Mouse (Mus musculus): ENCODE measurements around the gene Hpcal4.

Hpcal4 gene

GRCm38 (mm10) chr4:123202094-123202420 lies 19.0 kb downstream of the Hpcal4 start:
- DNase-seq, result no peak

- no peak for DNase-seq
Measured at GRCm38 (mm10) chr4:123207337-123207736, 24.3 kb downstream of the Hpcal4 start.

GRCm38 (mm10) chr4:123210996-123211395 lies 28.0 kb downstream of the Hpcal4 start:
- DNase-seq, result no peak

GRCm38 (mm10) chr4:123211453-123211852 lies 28.4 kb downstream of the Hpcal4 start:
- DNase-seq, result no peak

GRCm38 (mm10) chr4:123212330-123212729 lies 29.3 kb downstream of the Hpcal4 start:
- no peak for DNase-seq

- DNase-seq, result no peak
Measured at GRCm38 (mm10) chr4:123213975-123214374, 30.9 kb downstream of the Hpcal4 start.

GRCm38 (mm10) chr4:123215367-123215766 lies 32.3 kb downstream of the Hpcal4 start:
- DNase-seq, result no peak

GRCm38 (mm10) chr4:123216782-123217181 lies 33.8 kb downstream of the Hpcal4 start:
- no peak for DNase-seq

GRCm38 (mm10) chr4:123219720-123220357 lies 36.8 kb downstream of the Hpcal4 start:
- DNase-seq, result peak; percentile 59

GRCm38 (mm10) chr4:123220637-123221036 lies 37.6 kb downstream of the Hpcal4 start:
- DNase-seq, result no peak

GRCm38 (mm10) chr4:123223309-123223708 lies 40.3 kb downstream of the Hpcal4 start:
- DNase-seq, result no peak

GRCm38 (mm10) chr4:123225718-123226403 lies 42.8 kb downstream of the Hpcal4 start:
- DNase-seq, result no peak

GRCm38 (mm10) chr4:123227707-123228106 lies 44.7 kb downstream of the Hpcal4 start:
- no peak for DNase-seq

GRCm38 (mm10) chr4:123228270-123228669 lies 45.2 kb downstream of the Hpcal4 start:
- DNase-seq, result no peak

- DNase-seq, result no peak
Measured at GRCm38 (mm10) chr4:123229166-123229565, 46.1 kb downstream of the Hpcal4 start.

- DNase-seq, result no peak
Measured at GRCm38 (mm10) chr4:123232841-123233240, 49.8 kb downstream of the Hpcal4 start.

- DNase-seq, result no peak
Measured at GRCm38 (mm10) chr4:123233492-123234084, 50.6 kb downstream of the Hpcal4 start, which contains the start of gene Heyl. TSS of gene Heyl (plus strand) at chr4:123233556.

GRCm38 (mm10) chr4:123235835-123236430 lies 52.9 kb downstream of the Hpcal4 start:
- DNase-seq, result no peak

GRCm38 (mm10) chr4:123236431-123237031 lies 53.5 kb downstream of the Hpcal4 start:
- no peak for DNase-seq

GRCm38 (mm10) chr4:123237386-123238266 lies 54.6 kb downstream of the Hpcal4 start:
- DNase-seq, result no peak

- no peak for DNase-seq
Measured at GRCm38 (mm10) chr4:123239361-123240203, 56.6 kb downstream of the Hpcal4 start.

Data from layer of hippocampus, adult 9-11 months (tissue).